Mouse (Mus musculus) midbrain, embryonic 12.5 days (tissue): ENCODE data around the gene Lman2. TPM values are rescaled to one million over a fixed set of nuclear protein-coding genes. Genes with fewer than 3 reads are reported as not detected.
A peak's percentile ranks its signal among the peaks of the same experiment; 100 is the strongest.

Experiments used
- ATAC-seq: fragments of 200-750 bp; cut with Nextera tagmentation; 2 replicates; pipeline ENCODE4 v1.8.0; 2017; ENCODE audit warnings: low read depth, moderate TSS enrichment, moderate library complexity; ENCODE audit not compliant: low FRiP score
- H3K27ac ChIP-seq: fragments of 300-500 bp; sonication (generic); replicated peaks from 2 replicates; pipeline ENCODE4 v1.5.1; 2016; ENCODE audit warnings: mild to moderate bottlenecking
- H3K27me3 ChIP-seq: fragments of 300-500 bp; sonication (generic); 2 replicates; pipeline ENCODE4 v1.6.1; 2016; ENCODE audit warnings: mild to moderate bottlenecking
- H3K36me3 ChIP-seq: fragments of 300-500 bp; sonication (generic); 2 replicates; pipeline ENCODE4 v1.6.1; 2016
- H3K4me1 ChIP-seq: fragments of 300-500 bp; sonication (generic); 2 replicates; pipeline ENCODE4 v1.6.1; 2016
- H3K4me2 ChIP-seq: fragments of 300-500 bp; sonication (generic); replicated peaks from 2 replicates; pipeline ENCODE4 v1.6.1; 2016; ENCODE audit warnings: mild to moderate bottlenecking, moderate library complexity
- H3K4me3 ChIP-seq: fragments of 300-500 bp; sonication (generic); 2 replicates; pipeline ENCODE4 v1.5.1; 2016; ENCODE audit warnings: mild to moderate bottlenecking
- H3K9ac ChIP-seq: fragments of 300-500 bp; sonication (generic); replicated peaks from 2 replicates; pipeline ENCODE4 v1.6.1; 2016; ENCODE audit warnings: mild to moderate bottlenecking, moderate library complexity
- H3K9me3 ChIP-seq: fragments of 300-500 bp; sonication (generic); 2 replicates; pipeline ENCODE4 v1.6.1; 2016; ENCODE audit warnings: mild to moderate bottlenecking
- WGBS: fragments of 180-500 bp; shearing (Covaris S2); methylation state at CpG from one replicate; pipeline ENCODE4 v1.1.7; 2016; 5-methylcytosine and 5-hydroxymethylcytosine counted together
- polyA plus RNA-seq: library from polyadenylated mRNA; unstranded; fragments of >200 nt; fragmentation: Nextera tagmentation; extraction: Ambion mirVana; gene quantifications from 2 replicates; pipeline ENCODE4 v1.2.1, GENCODE M21; 2016

The Lman2 gene
- polyA plus RNA-seq, 1 experiment from 2014 or later = 91.8 TPM

GRCm38 (mm10) chr13:55398088-55398487 lies 35.5 kb upstream of the Lman2 start, which contains the start of gene Slc34a1:
Gene Slc34a1, plus strand, starts transcription at chr13:55398187.
- H3K9ac ChIP-seq = no peak within 1 kb of the TSS
- no peak within 1 kb of the TSS for H3K4me3 ChIP-seq
- ATAC-seq = no peak
- no peaks in the 10 kb centered on the region for H3K36me3 ChIP-seq
- WGBS = 85% methylated on average over 1 of the region's 1 CpGs
- peaks cover 18% of the 10 kb centered on the region for H3K27me3 ChIP-seq
- H3K27ac ChIP-seq = no peak within 1 kb of the TSS
- no peaks in the 10 kb centered on the region for H3K4me1 ChIP-seq
- H3K4me2 ChIP-seq = no peak within 1 kb of the TSS
- no peaks in the 10 kb centered on the region for H3K9me3 ChIP-seq

DNA sequence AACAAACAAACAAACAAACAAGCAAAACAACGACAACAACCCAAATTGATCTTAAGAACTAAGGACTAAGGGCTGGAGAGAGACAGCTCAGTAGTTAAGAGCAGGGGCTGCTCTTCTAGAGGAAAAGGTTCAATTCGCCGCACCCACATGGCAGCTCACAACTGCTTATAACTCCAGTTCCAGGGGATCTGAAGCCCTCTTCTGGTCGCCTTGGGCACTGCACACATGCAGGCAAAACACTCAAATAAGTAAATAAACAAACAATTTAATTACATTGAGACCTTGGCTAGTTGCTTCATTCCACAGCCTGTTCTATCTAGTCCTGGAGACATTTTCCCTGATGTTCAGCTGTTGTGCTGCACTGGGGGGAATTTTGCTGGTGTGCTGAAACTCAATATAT lies 30.4 kb upstream of the Lman2 start:
- Histone ChIP-seq H3K4me3 (no peak overlapping the region), H3K9ac (no peak overlapping the region), H3K27ac (no peak overlapping the region), H3K4me2 (no peak overlapping the region), H3K36me3 (no peaks in the 10 kb centered on the region), H3K4me1 (no peaks in the 10 kb centered on the region), H3K9me3 (peaks cover 3% of the 10 kb centered on the region; the same call in 1 of the 2 replicates), H3K27me3 (peaks cover 2% of the 10 kb centered on the region; the same call in 1 of the 2 replicates)
- WGBS = 72% methylated on average over 4 of the region's 4 CpGs
- no peak for ATAC-seq

- no peaks in the 10 kb centered on the region for H3K4me1 ChIP-seq
- H3K36me3 ChIP-seq = no peaks in the 10 kb centered on the region
- 100% methylated on average over 1 of the region's 1 CpGs for WGBS
- H3K27me3 ChIP-seq = peaks cover 3% of the 10 kb centered on the region
- peaks cover 3% of the 10 kb centered on the region; the same call in 1 of the 2 replicates for H3K9me3 ChIP-seq
- no peak overlapping the region for H3K4me3 ChIP-seq
- no peak overlapping the region for H3K27ac ChIP-seq
- no peak overlapping the region for H3K9ac ChIP-seq
- H3K4me2 ChIP-seq = no peak overlapping the region
- ATAC-seq = no peak
Measured at GRCm38 (mm10) chr13:55391626-55392029, 29.0 kb upstream of the Lman2 start.

- WGBS = 93% methylated on average over 3 of the region's 3 CpGs
- Histone ChIP-seq H3K4me2 (no peak overlapping the region), H3K27ac (no peak overlapping the region), H3K9me3 (peaks cover 3% of the 10 kb centered on the region; the same call in 1 of the 2 replicates), H3K4me3 (no peak overlapping the region), H3K4me1 (no peaks in the 10 kb centered on the region), H3K27me3 (peaks cover 3% of the 10 kb centered on the region), H3K9ac (no peak overlapping the region), H3K36me3 (no peaks in the 10 kb centered on the region)
- no peak for ATAC-seq
Measured at GRCm38 (mm10) chr13:55390644-55391043, 28.1 kb upstream of the Lman2 start.

DNA sequence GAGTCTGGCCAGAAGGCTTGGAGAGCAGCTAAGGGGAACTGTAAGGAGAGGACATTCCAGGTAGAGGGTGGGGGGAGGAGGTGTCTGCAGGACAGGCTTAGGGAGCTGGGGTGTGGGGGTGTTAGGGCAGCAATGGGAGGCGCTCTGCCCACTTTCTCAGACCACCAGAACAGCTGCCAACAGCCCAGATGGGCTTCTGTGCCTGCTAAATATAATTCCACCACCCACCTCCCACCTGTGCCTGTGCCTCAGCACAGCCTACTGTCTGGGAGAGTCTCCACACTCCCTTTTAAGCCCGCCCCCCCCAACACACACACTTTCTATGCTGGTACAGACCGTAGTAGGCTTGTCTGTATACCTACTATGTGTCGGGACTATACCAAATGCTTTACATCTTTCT lies 19.2 kb upstream of the Lman2 start:
- no peak overlapping the region for H3K4me2 ChIP-seq
- H3K36me3 ChIP-seq = no peaks in the 10 kb centered on the region
- H3K4me1 ChIP-seq = no peaks in the 10 kb centered on the region
- ATAC-seq = no peak
- H3K4me3 ChIP-seq = no peak overlapping the region
- 77% methylated on average over 4 of the region's 4 CpGs for WGBS
- no peak overlapping the region for H3K27ac ChIP-seq
- no peak overlapping the region for H3K9ac ChIP-seq
- no peaks in the 10 kb centered on the region for H3K9me3 ChIP-seq
- H3K27me3 ChIP-seq = peaks cover 58% of the 10 kb centered on the region

- Histone ChIP-seq H3K36me3 (no peaks in the 10 kb centered on the region), H3K27me3 (peaks cover 78% of the 10 kb centered on the region), H3K4me1 (no peaks in the 10 kb centered on the region), H3K9me3 (no peaks in the 10 kb centered on the region), H3K4me3 (no peak overlapping the region), H3K27ac (no peak overlapping the region), H3K9ac (no peak overlapping the region), H3K4me2 (peak overlapping the region; percentile 12; the same call in 1 of the 2 replicates)
- ATAC-seq = no peak
- 5% methylated on average over 32 of the region's 32 CpGs for WGBS
Measured at GRCm38 (mm10) chr13:55378907-55379580, 16.5 kb upstream of the Lman2 start.

GRCm38 (mm10) chr13:55375877-55376276 lies 13.3 kb upstream of the Lman2 start:
- Histone ChIP-seq H3K9me3 (no peaks in the 10 kb centered on the region), H3K9ac (no peak overlapping the region), H3K4me2 (no peak overlapping the region), H3K27ac (no peak overlapping the region), H3K27me3 (peaks cover 84% of the 10 kb centered on the region), H3K36me3 (no peaks in the 10 kb centered on the region), H3K4me3 (no peak overlapping the region), H3K4me1 (no peaks in the 10 kb centered on the region)
- ATAC-seq = no peak
- WGBS = 75% methylated on average over 2 of the region's 2 CpGs

- Histone ChIP-seq H3K27ac (no peak overlapping the region), H3K9ac (no peak overlapping the region), H3K9me3 (no peaks in the 10 kb centered on the region), H3K27me3 (peaks cover 83% of the 10 kb centered on the region), H3K4me3 (no peak overlapping the region), H3K4me1 (no peaks in the 10 kb centered on the region), H3K36me3 (no peaks in the 10 kb centered on the region), H3K4me2 (no peak overlapping the region)
- 67% methylated on average over 6 of the region's 6 CpGs for WGBS
- ATAC-seq = no peak
Measured at GRCm38 (mm10) chr13:55374206-55374924, 11.8 kb upstream of the Lman2 start.

- no peak overlapping the region for H3K9ac ChIP-seq
- no peaks in the 10 kb centered on the region for H3K9me3 ChIP-seq
- H3K27me3 ChIP-seq = peaks cover 70% of the 10 kb centered on the region
- no peak overlapping the region for H3K27ac ChIP-seq
- no peaks in the 10 kb centered on the region for H3K36me3 ChIP-seq
- no peaks in the 10 kb centered on the region for H3K4me1 ChIP-seq
- H3K4me3 ChIP-seq = no peak overlapping the region
- no peak for ATAC-seq
- H3K4me2 ChIP-seq = no peak overlapping the region
- 64% methylated on average over 5 of the region's 5 CpGs for WGBS
Measured at GRCm38 (mm10) chr13:55371740-55372139, 9.2 kb upstream of the Lman2 start.

DNA sequence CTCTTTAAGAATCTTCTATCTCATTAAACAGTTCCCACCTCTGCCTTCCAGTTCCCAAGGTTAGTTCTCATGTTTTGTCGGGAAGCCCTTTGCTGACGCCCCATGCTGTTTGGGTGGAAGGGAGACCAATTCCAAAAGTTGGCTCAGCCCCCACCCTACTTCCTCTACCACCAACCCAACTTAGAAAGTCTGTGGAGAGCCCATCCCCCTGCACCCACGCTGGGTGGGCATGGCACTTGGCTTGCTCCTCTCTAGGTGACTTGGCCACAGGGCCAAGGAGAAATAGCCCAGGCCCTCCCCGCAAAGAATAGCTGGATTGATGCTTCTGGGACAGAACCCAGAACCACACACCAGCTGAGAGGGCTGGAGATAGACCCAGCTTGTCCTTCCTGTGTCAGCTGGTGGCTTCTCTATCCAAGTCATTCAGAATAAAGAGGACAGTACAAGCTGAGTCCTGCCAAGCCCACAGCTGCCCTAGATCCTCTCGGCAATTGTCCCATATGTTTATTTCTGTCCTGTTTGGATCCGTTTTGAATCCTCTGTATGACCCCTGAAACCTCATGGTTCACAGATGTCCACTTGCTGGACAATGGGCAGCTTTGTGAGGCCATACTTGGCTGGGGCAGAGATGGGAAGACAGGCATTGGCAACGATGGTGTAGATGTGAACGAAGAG lies 8.6 kb upstream of the Lman2 start:
- no peak for ATAC-seq
- Histone ChIP-seq H3K27me3 (peaks cover 67% of the 10 kb centered on the region), H3K4me1 (no peaks in the 10 kb centered on the region), H3K4me3 (no peak overlapping the region), H3K9ac (no peak overlapping the region), H3K4me2 (no peak overlapping the region), H3K36me3 (no peaks in the 10 kb centered on the region), H3K9me3 (no peaks in the 10 kb centered on the region), H3K27ac (no peak overlapping the region)
- 81% methylated on average over 8 of the region's 8 CpGs for WGBS

GRCm38 (mm10) chr13:55370234-55370633 lies 7.7 kb upstream of the Lman2 start:
- ATAC-seq = no peak
- 64% methylated on average over 3 of the region's 3 CpGs for WGBS
- H3K4me2 ChIP-seq = no peak overlapping the region
- H3K27ac ChIP-seq = no peak overlapping the region
- H3K4me3 ChIP-seq = no peak overlapping the region
- H3K9ac ChIP-seq = no peak overlapping the region
- no peaks in the 10 kb centered on the region for H3K4me1 ChIP-seq
- H3K27me3 ChIP-seq = peaks cover 62% of the 10 kb centered on the region
- no peaks in the 10 kb centered on the region for H3K9me3 ChIP-seq
- H3K36me3 ChIP-seq = no peaks in the 10 kb centered on the region

DNA sequence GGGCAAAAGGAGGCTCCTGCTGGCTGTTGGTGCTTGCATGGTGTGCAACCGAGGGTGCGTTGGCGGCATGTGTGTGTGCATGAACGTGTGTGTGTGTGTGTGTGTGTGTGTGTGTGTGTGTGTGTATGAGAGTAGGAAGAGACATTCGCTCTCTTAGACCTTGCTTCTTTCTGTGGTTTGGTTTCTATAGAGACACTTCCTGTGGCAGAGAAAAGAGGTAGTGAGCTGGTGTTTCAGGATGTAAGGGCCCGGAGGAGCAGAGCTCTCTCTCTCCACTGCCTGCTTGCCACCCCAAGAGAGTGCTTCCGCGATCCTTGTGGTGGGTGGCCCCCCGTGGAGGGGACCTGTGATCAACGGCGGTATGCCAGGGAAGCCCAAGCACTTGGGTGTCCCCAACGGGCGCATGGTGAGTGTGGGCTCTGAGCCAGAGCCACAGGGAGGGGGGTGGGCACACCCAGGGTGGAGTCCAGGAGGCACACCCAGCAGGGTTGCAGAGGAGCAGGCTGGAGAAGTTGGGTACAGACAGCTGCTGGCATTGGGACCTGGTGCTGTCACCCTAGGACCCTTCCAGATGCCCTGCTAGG lies 7.0 kb upstream of the Lman2 start, which contains the start of gene Rgs14:
Gene Rgs14, plus strand, starts transcription at position 202 of the 584 bp plus-strand sequence.
- Histone ChIP-seq H3K4me3 (no peak within 1 kb of the TSS), H3K4me1 (no peaks in the 10 kb centered on the region), H3K9me3 (no peaks in the 10 kb centered on the region), H3K36me3 (no peaks in the 10 kb centered on the region), H3K9ac (no peak within 1 kb of the TSS), H3K27ac (no peak within 1 kb of the TSS), H3K4me2 (no peak within 1 kb of the TSS), H3K27me3 (peaks cover 64% of the 10 kb centered on the region)
- ATAC-seq = no peak
- 70% methylated on average over 13 of the region's 13 CpGs for WGBS
